Mouse (Mus musculus): ENCODE data around the gene Fkbp1b.
"Not testable (repeated sequence)": the region's sequence is repeated elsewhere in the genome, so short reads cannot be mapped to it uniquely, and the experiment has no call there.

The Fkbp1b gene

GRCm38 (mm10) chr12:4842890-4843597, 1.7 kb upstream of the Fkbp1b start, which contains the start of gene Wdcp:
TSS of gene Wdcp (plus strand) at chr12:4843303.
- peak; percentile 75 to 82 for DNase-seq

GRCm38 (mm10) chr12:4842456-4842855, 1.1 kb upstream of the Fkbp1b start:
- DNase-seq = no peak

GRCm38 (mm10) chr12:4840741-4841140, 650 bp downstream of the Fkbp1b start:
- DNase-seq = no peak

- DNase-seq = no peak
Observed at GRCm38 (mm10) chr12:4840010-4840409, 1.4 kb downstream of the Fkbp1b start.

- DNase-seq = no peak
Observed at GRCm38 (mm10) chr12:4836959-4837358, 4.4 kb downstream of the Fkbp1b start.

- DNase-seq = no peak
Observed at GRCm38 (mm10) chr12:4827256-4827655, 14.1 kb downstream of the Fkbp1b start.

GRCm38 (mm10) chr12:4817361-4818101, 23.9 kb downstream of the Fkbp1b start, which contains the start of gene Sf3b6:
TSS of gene Sf3b6 (plus strand) at chr12:4817544.
- peak; percentile 97 to 99 for DNase-seq

GRCm38 (mm10) chr12:4816680-4817360, 24.6 kb downstream of the Fkbp1b start:
- DNase-seq = no peak

- no peak for DNase-seq
Observed at GRCm38 (mm10) chr12:4813636-4814035, 27.8 kb downstream of the Fkbp1b start.

- no peak for DNase-seq
Observed at GRCm38 (mm10) chr12:4811705-4812104, 29.7 kb downstream of the Fkbp1b start.

- DNase-seq = no peak
Observed at GRCm38 (mm10) chr12:4811036-4811435, 30.4 kb downstream of the Fkbp1b start.

- not testable (repeated sequence) for DNase-seq
Observed at GRCm38 (mm10) chr12:4797471-4797870, 43.9 kb downstream of the Fkbp1b start.

- peak in 1 of 2 experiments; percentile 6 for DNase-seq
Observed at GRCm38 (mm10) chr12:4793718-4794117, 47.7 kb downstream of the Fkbp1b start.

GRCm38 (mm10) chr12:4788128-4788527, 53.3 kb downstream of the Fkbp1b start:
- not testable (repeated sequence) for DNase-seq

GRCm38 (mm10) chr12:4784466-4784865, 56.9 kb downstream of the Fkbp1b start:
- DNase-seq = no peak

GRCm38 (mm10) chr12:4783598-4783997, 57.8 kb downstream of the Fkbp1b start:
- no peak for DNase-seq

Data from spleen, adult 18-20 months (tissue).